Mouse (Mus musculus): ENCODE measurements around the gene Pced1a. TPM values are rescaled to one million over a fixed set of nuclear protein-coding genes. Genes with fewer than 3 reads are reported as not detected.
"Not testable (repeated sequence)": the region's sequence is repeated elsewhere in the genome, so short reads cannot be mapped to it uniquely, and the experiment has no call there.

The Pced1a gene
- polyA plus RNA-seq, 1 experiment from 2014 or later: 15.9 TPM

- Histone ChIP-seq H3K4me2 (no peak overlapping the region), H3K27ac (no peak overlapping the region), H3K4me3 (no peak overlapping the region), H3K9me3 (no peaks in the 10 kb centered on the region), H3K9ac (no peak overlapping the region), H3K27me3 (no peaks in the 10 kb centered on the region), H3K36me3 (no peaks in the 10 kb centered on the region), H3K4me1 (no peaks in the 10 kb centered on the region)
- no peak for ATAC-seq (ENCODE audit: borderline replicate concordance, extremely low read depth, low FRiP score, low TSS enrichment)
- 46% methylated on average over 3 of the region's 3 CpGs for WGBS
Measured at GRCm38 (mm10) chr2:130383205-130383604, 41.3 kb downstream of the Pced1a start.

- ATAC-seq (ENCODE audit: borderline replicate concordance, extremely low read depth, low FRiP score, low TSS enrichment): no peak
- Histone ChIP-seq H3K27ac (no peak overlapping the region), H3K4me2 (no peak overlapping the region), H3K27me3 (no peaks in the 10 kb centered on the region), H3K9me3 (no peaks in the 10 kb centered on the region), H3K4me3 (no peak overlapping the region), H3K4me1 (no peaks in the 10 kb centered on the region), H3K36me3 (no peaks in the 10 kb centered on the region), H3K9ac (no peak overlapping the region)
- 63% methylated on average over 4 of the region's 4 CpGs for WGBS
Measured at GRCm38 (mm10) chr2:130374951-130375350, 49.5 kb downstream of the Pced1a start.

- not testable (repeated sequence) for H3K36me3 ChIP-seq, H3K9me3 ChIP-seq
- 26% methylated on average over 1 of the region's 1 CpGs for WGBS
Measured at GRCm38 (mm10) chr2:130373026-130373425, 51.5 kb downstream of the Pced1a start.

GRCm38 (mm10) chr2:130367386-130367785 is 57.1 kb downstream of the Pced1a start:
- no peak overlapping the region for H3K9ac ChIP-seq
- 50% methylated on average over 4 of the region's 4 CpGs for WGBS

More at GRCm38 (mm10) chr2:130373026-130373425, 51.5 kb downstream of the Pced1a start:
- not testable (repeated sequence) for H3K27ac ChIP-seq; H3K4me2 ChIP-seq; H3K4me1 ChIP-seq; H3K27me3 ChIP-seq; H3K9ac ChIP-seq; ATAC-seq (ENCODE audit: borderline replicate concordance, extremely low read depth, low FRiP score, low TSS enrichment); H3K4me3 ChIP-seq

More at GRCm38 (mm10) chr2:130367386-130367785, 57.1 kb downstream of the Pced1a start:
- Histone ChIP-seq H3K9me3 (no peaks in the 10 kb centered on the region), H3K4me2 (no peak overlapping the region), H3K27me3 (peaks cover 30% of the 10 kb centered on the region), H3K27ac (no peak overlapping the region), H3K4me1 (0 out of 2 replicates have a peak, but pooled peaks cover 3% of the 10 kb centered on the region), H3K4me3 (no peak overlapping the region), H3K36me3 (no peaks in the 10 kb centered on the region)
- no peak for ATAC-seq (ENCODE audit: borderline replicate concordance, extremely low read depth, low FRiP score, low TSS enrichment)

Other genes with a start within 250 kb of the Pced1a start
- 670 and 673 TPM in 2 replicates for gene Snrpb, start 245.3 kb downstream of the Pced1a start, polyA plus RNA-seq (2015; fragmentation: Nextera tagmentation; extraction: Ambion mirVana)
- gene Tmc2, start 229.5 kb downstream of the Pced1a start, polyA plus RNA-seq (2015; fragmentation: Nextera tagmentation; extraction: Ambion mirVana): not detected in 2 replicates
- gene Nop56, start 150.3 kb downstream of the Pced1a start, polyA plus RNA-seq (2015; fragmentation: Nextera tagmentation; extraction: Ambion mirVana): 262 and 272 TPM in 2 replicates
- gene Idh3b, start 140.2 kb downstream of the Pced1a start, polyA plus RNA-seq (2015; fragmentation: Nextera tagmentation; extraction: Ambion mirVana): 150 and 158 TPM in 2 replicates
- 1.6 TPM in 2 replicates for gene Ebf4, start 129.5 kb downstream of the Pced1a start, polyA plus RNA-seq (2015; fragmentation: Nextera tagmentation; extraction: Ambion mirVana)
- 61.9 and 69.1 TPM in 2 replicates for gene Cpxm1, start 27.1 kb downstream of the Pced1a start, polyA plus RNA-seq (2015; fragmentation: Nextera tagmentation; extraction: Ambion mirVana)
- gene Gm28372, start 19.5 kb downstream of the Pced1a start, polyA plus RNA-seq (2015; fragmentation: Nextera tagmentation; extraction: Ambion mirVana): not detected in 2 replicates
- not detected in 2 replicates for gene 1700020A23Rik, start 19.4 kb downstream of the Pced1a start, polyA plus RNA-seq (2015; fragmentation: Nextera tagmentation; extraction: Ambion mirVana)
- not detected in 2 replicates for gene Tmem239, start 18.2 kb downstream of the Pced1a start, polyA plus RNA-seq (2015; fragmentation: Nextera tagmentation; extraction: Ambion mirVana)
- gene Vps16, start 362 bp downstream of the Pced1a start, polyA plus RNA-seq (2015; fragmentation: Nextera tagmentation; extraction: Ambion mirVana): 80.5 and 88.4 TPM in 2 replicates
- 72.9 and 80.7 TPM in 2 replicates for gene Ptpra, start 25.6 kb upstream of the Pced1a start, polyA plus RNA-seq (2015; fragmentation: Nextera tagmentation; extraction: Ambion mirVana)
- gene Mrps26, start 139.0 kb upstream of the Pced1a start, polyA plus RNA-seq (2015; fragmentation: Nextera tagmentation; extraction: Ambion mirVana): 79.7 and 83.1 TPM in 2 replicates
- not detected in 2 replicates for gene Oxt, start 151.5 kb upstream of the Pced1a start, polyA plus RNA-seq (2015; fragmentation: Nextera tagmentation; extraction: Ambion mirVana)
- gene Avp, start 157.9 kb upstream of the Pced1a start, polyA plus RNA-seq (2015; fragmentation: Nextera tagmentation; extraction: Ambion mirVana): not detected in 2 replicates
- 14.6 and 15.0 TPM in 2 replicates for gene Fastkd5, start 205.3 kb upstream of the Pced1a start, polyA plus RNA-seq (2015; fragmentation: Nextera tagmentation; extraction: Ambion mirVana)
- gene Ubox5, start 205.3 kb upstream of the Pced1a start, polyA plus RNA-seq (2015; fragmentation: Nextera tagmentation; extraction: Ambion mirVana): 10.4 and 10.5 TPM in 2 replicates
- gene Lzts3, start 218.1 kb upstream of the Pced1a start, polyA plus RNA-seq (2015; fragmentation: Nextera tagmentation; extraction: Ambion mirVana): 2.9 and 3.2 TPM in 2 replicates
- gene Ddrgk1, start 240.0 kb upstream of the Pced1a start, polyA plus RNA-seq (2015; fragmentation: Nextera tagmentation; extraction: Ambion mirVana): 51.7 and 56.7 TPM in 2 replicates
- gene Itpa, start 242.9 kb upstream of the Pced1a start, polyA plus RNA-seq (2015; fragmentation: Nextera tagmentation; extraction: Ambion mirVana): 103 and 108 TPM in 2 replicates